Mouse (Mus musculus): ENCODE results near the gene Vmn2r79.

GRCm38 (mm10) chr7:86994700-86995099 is 1.2 kb upstream of the Vmn2r79 start:
- no peak for TF ChIP-seq CTCF (IDR thresholded peaks at IDR 0.05; ENCODE audit: low read depth, low read length)
- no peak for TF ChIP-seq POLR2A (IDR thresholded peaks at IDR 0.05; ENCODE audit: borderline replicate concordance, low read depth, low read length)
